Mouse (Mus musculus) stomach, postnatal 0 days (tissue): ENCODE measurements around the gene Xkr7. TPM values are rescaled to one million over a fixed set of nuclear protein-coding genes. Genes with fewer than 3 reads are reported as not detected.

Experiments used
- ATAC-seq: fragments of 200-750 bp; cut with Nextera tagmentation; 2 replicates; pipeline ENCODE4 v1.8.0; 2017; ENCODE audit not compliant: low FRiP score, low TSS enrichment
- DNase-seq: peaks from one replicate; pipeline ENCODE4 v3.0.0-alpha.2; 2016; ENCODE audit warnings: low spot score
- H3K27ac ChIP-seq: fragments of 300-500 bp; sonication (generic); replicated peaks from 2 replicates; pipeline ENCODE4 v1.5.1; 2014; ENCODE audit warnings: mild to moderate bottlenecking, control low read depth
- H3K27me3 ChIP-seq: fragments of 300-500 bp; sonication (generic); 2 replicates; pipeline ENCODE4 v1.6.1; 2014; ENCODE audit warnings: low read length; ENCODE audit not compliant: control insufficient read depth, insufficient read depth
- H3K36me3 ChIP-seq: fragments of 300-500 bp; sonication (generic); 2 replicates; pipeline ENCODE4 v1.6.1; 2014; ENCODE audit warnings: low read length, mixed read lengths; ENCODE audit not compliant: control insufficient read depth, insufficient read depth
- H3K4me1 ChIP-seq: fragments of 300-500 bp; sonication (generic); replicated peaks from 2 replicates; pipeline ENCODE4 v1.6.1; 2014; ENCODE audit warnings: antibody characterized with exemption; ENCODE audit not compliant: control insufficient read depth, insufficient read depth
- H3K4me2 ChIP-seq: fragments of 300-500 bp; sonication (generic); replicated peaks from 2 replicates; pipeline ENCODE4 v1.6.1; 2014; ENCODE audit warnings: low read depth, mild to moderate bottlenecking, control low read depth, moderate library complexity
- H3K4me3 ChIP-seq: fragments of 300-500 bp; sonication (generic); 2 replicates; pipeline ENCODE4 v1.5.1; 2014; ENCODE audit warnings: low read depth, low read length, control low read depth
- H3K9ac ChIP-seq: fragments of 300-500 bp; sonication (generic); 2 replicates; pipeline ENCODE4 v1.6.1; 2014; ENCODE audit warnings: mild to moderate bottlenecking, low read length, control low read depth, mixed read lengths
- H3K9me3 ChIP-seq: fragments of 300-500 bp; sonication (generic); 2 replicates; pipeline ENCODE4 v1.6.1; 2016; ENCODE audit warnings: low read length; ENCODE audit not compliant: control insufficient read depth
- CTCF ChIP-seq: IDR thresholded peaks from 2 replicates; pipeline ENCODE4 v1.5.1; 2016; ENCODE audit warnings: antibody characterized with exemption, low read depth, mild to moderate bottlenecking, moderate library complexity
- EP300 ChIP-seq: optimal IDR thresholded peaks from 2 replicates; pipeline ENCODE3; 2016; ENCODE audit warnings: antibody characterized with exemption
- WGBS: fragments of 180-500 bp; shearing (Covaris S2); extraction: QIAGEN DNeasy Blood & Tissue Kit; methylation state at CpG from one replicate; pipeline ENCODE4 v1.1.7; 2014; 5-methylcytosine and 5-hydroxymethylcytosine counted together
- polyA plus RNA-seq: library from polyadenylated mRNA; unstranded; fragments of >200 nt; fragmentation: Nextera tagmentation; extraction: Ambion mirVana; gene quantifications from 2 replicates; pipeline ENCODE4 v1.2.1, GENCODE M21; 2015

Gene Xkr7
- polyA plus RNA-seq, 1 experiment from 2014 or later, result not detected

GRCm38 (mm10) chr2:153051095-153051494, 19.4 kb downstream of the Xkr7 start:
- DNase-seq (no peak), ATAC-seq (no peak)
- H3K9me3 ChIP-seq, result no peaks in the 10 kb centered on the region
- no peak overlapping the region for H3K4me3 ChIP-seq
- no peaks in the 10 kb centered on the region for H3K4me1 ChIP-seq
- H3K27me3 ChIP-seq, result no peaks in the 10 kb centered on the region
- WGBS, result 78% methylated on average over 6 of the region's 6 CpGs
- H3K9ac ChIP-seq, result no peak overlapping the region
- no peak overlapping the region for H3K4me2 ChIP-seq
- no peak overlapping the region for H3K27ac ChIP-seq
- TF ChIP-seq CTCF, result no peak
- no peak for TF ChIP-seq EP300
- no peaks in the 10 kb centered on the region for H3K36me3 ChIP-seq

- H3K36me3 ChIP-seq, result no peaks in the 10 kb centered on the region
- no peak overlapping the region for H3K4me3 ChIP-seq
- H3K27me3 ChIP-seq, result no peaks in the 10 kb centered on the region
- no peaks in the 10 kb centered on the region for H3K4me1 ChIP-seq
- H3K27ac ChIP-seq, result no peak overlapping the region
- no peak overlapping the region for H3K4me2 ChIP-seq
- no peak for ATAC-seq
- TF ChIP-seq EP300 (no peak), CTCF (no peak)
- DNase-seq, result no peak
- H3K9ac ChIP-seq, result no peak overlapping the region
- WGBS, result 78% methylated on average over 9 of the region's 9 CpGs
- no peaks in the 10 kb centered on the region for H3K9me3 ChIP-seq
These were observed 19.9 kb downstream of the Xkr7 start for GRCm38 (mm10) chr2:153051537-153051936.

- DNase-seq (no peak), ATAC-seq (no peak)
- Histone ChIP-seq H3K27me3 (no peaks in the 10 kb centered on the region), H3K9ac (no peak overlapping the region), H3K27ac (no peak overlapping the region), H3K36me3 (no peaks in the 10 kb centered on the region), H3K4me3 (no peak overlapping the region), H3K9me3 (no peaks in the 10 kb centered on the region), H3K4me2 (no peak overlapping the region), H3K4me1 (no peaks in the 10 kb centered on the region)
- peak; percentile 24 for TF ChIP-seq CTCF
- no peak for TF ChIP-seq EP300
- 7% methylated on average over 30 of the region's 30 CpGs for WGBS
These were observed 21.2 kb downstream of the Xkr7 start for GRCm38 (mm10) chr2:153052700-153053351.

GRCm38 (mm10) chr2:153053896-153054295, 22.2 kb downstream of the Xkr7 start:
- ATAC-seq, result no peak
- DNase-seq, result no peak
- H3K9me3 ChIP-seq, result no peaks in the 10 kb centered on the region
- H3K4me3 ChIP-seq, result no peak overlapping the region
- no peak overlapping the region for H3K9ac ChIP-seq
- no peaks in the 10 kb centered on the region for H3K27me3 ChIP-seq
- H3K27ac ChIP-seq, result no peak overlapping the region
- no peak for TF ChIP-seq CTCF
- TF ChIP-seq EP300, result no peak
- H3K4me1 ChIP-seq, result no peaks in the 10 kb centered on the region
- 85% methylated on average over 8 of the region's 8 CpGs for whole genome bisulfite sequencing
- H3K36me3 ChIP-seq, result no peaks in the 10 kb centered on the region
- no peak overlapping the region for H3K4me2 ChIP-seq

GRCm38 (mm10) chr2:153055270-153055920, 23.7 kb downstream of the Xkr7 start:
- no peak overlapping the region for H3K4me2 ChIP-seq
- TF ChIP-seq EP300, result no peak
- TF ChIP-seq CTCF, result peak; percentile 41
- no peak overlapping the region for H3K4me3 ChIP-seq
- H3K4me1 ChIP-seq, result no peaks in the 10 kb centered on the region
- 61% methylated on average over 6 of the region's 6 CpGs for WGBS
- no peak overlapping the region for H3K27ac ChIP-seq
- H3K9ac ChIP-seq, result no peak overlapping the region
- no peak for ATAC-seq
- no peaks in the 10 kb centered on the region for H3K36me3 ChIP-seq
- H3K9me3 ChIP-seq, result no peaks in the 10 kb centered on the region
- no peak for DNase-seq
- H3K27me3 ChIP-seq, result no peaks in the 10 kb centered on the region

GRCm38 (mm10) chr2:153058365-153058764, 26.7 kb downstream of the Xkr7 start:
- TF ChIP-seq CTCF (no peak), EP300 (no peak)

More at GRCm38 (mm10) chr2:153058365-153058764, 26.7 kb downstream of the Xkr7 start:
- no peaks in the 10 kb centered on the region for H3K4me1 ChIP-seq
- H3K9me3 ChIP-seq, result no peaks in the 10 kb centered on the region
- no peak overlapping the region for H3K27ac ChIP-seq
- DNase-seq (no peak), ATAC-seq (no peak)
- H3K4me2 ChIP-seq, result no peak overlapping the region
- H3K36me3 ChIP-seq, result no peaks in the 10 kb centered on the region
- H3K27me3 ChIP-seq, result no peaks in the 10 kb centered on the region
- WGBS, result 69% methylated on average over 4 of the region's 4 CpGs
- no peak overlapping the region for H3K4me3 ChIP-seq
- H3K9ac ChIP-seq, result no peak overlapping the region
